Mouse (Mus musculus) hindbrain, postnatal 0 days (tissue): ENCODE results near the gene Phf5a. TPM values are rescaled to one million over a fixed set of nuclear protein-coding genes. Genes with fewer than 3 reads are reported as not detected.

Source experiments
- ATAC-seq: fragments of 200-750 bp; cut with Nextera tagmentation; 2 replicates; pipeline ENCODE4 v1.8.0; 2017; ENCODE audit warnings: mild to moderate bottlenecking, moderate TSS enrichment, moderate library complexity
- DNase-seq: peaks from one replicate; pipeline ENCODE4 v3.0.0-alpha.2; 2015; ENCODE audit warnings: low spot score
- H3K27ac ChIP-seq: fragments of 300-500 bp; sonication (generic); 2 replicates; pipeline ENCODE4 v1.5.1; 2014; ENCODE audit warnings: mild to moderate bottlenecking
- H3K27me3 ChIP-seq: fragments of 300-500 bp; sonication (generic); 2 replicates; pipeline ENCODE4 v1.6.1; 2014; ENCODE audit warnings: low read length, mixed read lengths; ENCODE audit not compliant: insufficient read depth
- H3K36me3 ChIP-seq: fragments of 300-500 bp; sonication (generic); 2 replicates; pipeline ENCODE4 v1.6.1; 2014; ENCODE audit warnings: low read length, mixed read lengths; ENCODE audit not compliant: insufficient read depth
- H3K4me1 ChIP-seq: fragments of 300-500 bp; sonication (generic); 2 replicates; pipeline ENCODE4 v1.6.1; 2014; ENCODE audit warnings: antibody characterized with exemption, low read length, mixed read lengths; ENCODE audit not compliant: insufficient read depth
- H3K4me2 ChIP-seq: fragments of 300-500 bp; sonication (generic); 2 replicates; pipeline ENCODE4 v1.6.1; 2014; ENCODE audit warnings: low read depth, mild to moderate bottlenecking, low read length, moderate library complexity, mixed read lengths
- H3K4me3 ChIP-seq: fragments of 300-500 bp; sonication (generic); 2 replicates; pipeline ENCODE4 v1.5.1; 2014; ENCODE audit warnings: low read length
- H3K9ac ChIP-seq: fragments of 300-500 bp; sonication (generic); replicated peaks from 2 replicates; pipeline ENCODE4 v1.6.1; 2014; ENCODE audit warnings: mild to moderate bottlenecking, low read length, moderate library complexity, mixed read lengths
- H3K9me3 ChIP-seq: fragments of 300-500 bp; sonication (generic); 2 replicates; pipeline ENCODE4 v1.6.1; 2016; ENCODE audit warnings: low read length, mixed read lengths
- CTCF ChIP-seq: IDR thresholded peaks from 2 replicates; pipeline ENCODE4 v1.5.1; 2016; ENCODE audit warnings: antibody characterized with exemption, control low read depth, low read depth
- WGBS: fragments of 180-500 bp; shearing (Covaris S2); extraction: QIAGEN DNeasy Blood & Tissue Kit; methylation state at CpG from one replicate; pipeline ENCODE4 v1.1.7; 2014; 5-methylcytosine and 5-hydroxymethylcytosine counted together
- polyA plus RNA-seq: library from polyadenylated mRNA; unstranded; fragments of >200 nt; fragmentation: Nextera tagmentation; extraction: Ambion mirVana; gene quantifications from 2 replicates; pipeline ENCODE4 v1.2.1, GENCODE M21; 2015
- total RNA-seq: library from RNA; depleted of rRNA; stranded (reverse); fragments of >200 nt; gene quantifications from 2 replicates; pipeline ENCODE4 v1.2.3, GENCODE M21; 2014

The Phf5a gene
- total and polyA plus RNA-seq, 2 experiments from 2014 or later, result 29.7 to 110 TPM

DNA sequence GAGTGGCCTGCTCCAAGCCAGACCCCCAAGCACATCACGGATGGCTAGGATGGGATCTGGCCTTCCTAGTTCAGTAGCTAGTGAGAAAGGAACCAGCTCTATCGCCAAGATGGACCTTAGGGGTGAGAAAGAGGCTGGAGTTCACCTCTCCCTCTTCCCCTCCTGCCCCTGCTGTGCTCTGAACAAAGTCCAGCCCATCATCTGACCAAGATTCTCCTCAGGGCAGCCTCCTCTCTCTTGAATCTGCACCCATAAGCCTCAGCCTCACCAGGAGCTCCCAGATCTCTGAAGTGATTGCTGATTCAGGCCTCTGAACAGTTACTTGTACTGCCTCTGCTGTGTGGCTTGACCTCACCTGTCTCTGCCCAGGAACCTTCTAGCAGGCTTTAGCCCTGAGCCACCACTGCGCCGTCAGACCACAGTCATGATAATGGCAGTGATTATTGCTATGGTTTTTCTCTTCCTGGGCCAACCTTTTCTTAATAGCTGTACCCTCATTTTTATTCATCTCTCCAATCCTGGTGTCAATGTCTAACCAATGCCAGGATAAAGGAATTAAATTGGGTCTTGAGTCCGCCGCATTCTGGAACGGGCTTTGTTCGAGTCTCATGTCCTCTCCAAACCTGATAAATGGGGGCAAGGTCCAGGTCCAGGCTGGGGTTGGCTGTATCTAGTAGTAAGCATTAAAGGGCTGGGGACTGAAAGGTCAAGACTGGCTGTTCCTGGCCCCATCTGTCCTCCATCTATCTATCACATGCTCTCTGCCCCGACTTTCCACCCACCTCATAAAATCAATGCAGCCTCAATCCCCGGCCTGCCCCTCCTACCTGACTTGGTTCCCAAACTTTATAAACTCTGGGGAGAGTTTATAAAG is 36.5 kb downstream of the Phf5a start:
- Histone ChIP-seq H3K4me1 (peaks cover 12% of the 10 kb centered on the region), H3K27me3 (no peaks in the 10 kb centered on the region), H3K4me2 (no peak overlapping the region), H3K4me3 (no peak overlapping the region), H3K9me3 (no peaks in the 10 kb centered on the region), H3K27ac (no peak overlapping the region), H3K9ac (no peak overlapping the region), H3K36me3 (no peaks in the 10 kb centered on the region)
- no peak for TF ChIP-seq CTCF
- 73% methylated on average over 10 of the region's 10 CpGs for WGBS
- DNase-seq (no peak), ATAC-seq (no peak)

DNA sequence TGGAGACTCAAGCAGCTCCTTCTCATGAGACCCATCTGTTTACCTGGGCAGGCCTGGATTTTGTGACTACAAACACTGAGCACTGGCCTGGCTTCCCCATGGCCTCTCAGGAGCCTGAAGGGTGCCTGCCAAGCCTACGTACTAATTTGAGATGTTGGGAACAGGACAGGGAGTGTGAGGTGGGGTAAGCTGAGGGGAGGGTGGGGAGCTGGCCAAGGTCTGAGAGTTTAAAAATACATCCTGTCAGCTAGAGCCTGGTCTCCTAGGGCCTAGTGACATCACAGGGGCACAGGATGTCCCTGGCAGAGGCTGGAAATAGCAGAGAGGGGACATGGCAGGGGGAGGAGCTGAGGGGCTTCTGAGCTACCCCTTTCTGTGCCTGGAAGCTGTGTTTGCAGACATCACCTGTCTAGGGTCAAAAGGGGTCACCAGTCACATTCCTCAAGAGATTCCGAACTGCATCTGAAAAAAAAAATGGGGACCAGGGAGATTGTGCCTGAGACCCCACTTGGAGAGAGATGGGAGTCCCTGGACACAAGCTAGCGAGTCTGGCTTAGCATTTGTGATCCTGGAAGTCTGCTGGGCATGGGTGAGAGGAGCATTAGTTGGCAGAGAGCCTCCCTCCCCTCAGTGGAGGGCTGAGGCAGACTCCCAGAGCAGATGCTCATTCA is 37.4 kb downstream of the Phf5a start:
- Histone ChIP-seq H3K27ac (no peak overlapping the region), H3K4me3 (no peak overlapping the region), H3K4me1 (peaks cover 12% of the 10 kb centered on the region), H3K36me3 (no peaks in the 10 kb centered on the region), H3K9ac (no peak overlapping the region), H3K4me2 (no peak overlapping the region), H3K27me3 (no peaks in the 10 kb centered on the region), H3K9me3 (no peaks in the 10 kb centered on the region)
- WGBS, result 48% methylated on average over 3 of the region's 3 CpGs
- TF ChIP-seq CTCF, result no peak
- ATAC-seq, result no peak
- no peak for DNase-seq

- Histone ChIP-seq H3K4me1 (peaks cover 10% of the 10 kb centered on the region), H3K9ac (no peak overlapping the region), H3K27me3 (no peaks in the 10 kb centered on the region), H3K36me3 (peaks cover 4% of the 10 kb centered on the region; the same call in 1 of the 2 replicates), H3K9me3 (no peaks in the 10 kb centered on the region), H3K4me3 (no peak overlapping the region), H3K4me2 (no peak overlapping the region), H3K27ac (no peak overlapping the region)
- ATAC-seq (no peak), DNase-seq (no peak)
- TF ChIP-seq CTCF, result no peak
- 79% methylated on average over 4 of the region's 4 CpGs for WGBS
Observed at GRCm38 (mm10) chr15:81833481-81833880, 38.2 kb downstream of the Phf5a start.

GRCm38 (mm10) chr15:81832219-81832618 is 39.5 kb downstream of the Phf5a start:
- Histone ChIP-seq H3K36me3 (peaks cover 5% of the 10 kb centered on the region; the same call in 1 of the 2 replicates), H3K4me3 (no peak overlapping the region), H3K9me3 (no peaks in the 10 kb centered on the region), H3K27me3 (no peaks in the 10 kb centered on the region), H3K9ac (no peak overlapping the region), H3K27ac (no peak overlapping the region), H3K4me2 (no peak overlapping the region), H3K4me1 (peaks cover 10% of the 10 kb centered on the region)
- no peak for TF ChIP-seq CTCF
- DNase-seq (no peak), ATAC-seq (no peak)
- WGBS, result 75% methylated on average over 3 of the region's 3 CpGs

GRCm38 (mm10) chr15:81831136-81831825 is 40.4 kb downstream of the Phf5a start:
- peaks cover 8% of the 10 kb centered on the region for H3K4me1 ChIP-seq
- H3K36me3 ChIP-seq, result peaks cover 5% of the 10 kb centered on the region; the same call in 1 of the 2 replicates
- peak; percentile 95 for DNase-seq
- no peaks in the 10 kb centered on the region for H3K27me3 ChIP-seq
- no peak overlapping the region for H3K4me3 ChIP-seq
- no peak overlapping the region; the same call in 1 of the 2 replicates for H3K4me2 ChIP-seq
- no peak overlapping the region for H3K9ac ChIP-seq
- 14% methylated on average over 24 of the region's 24 CpGs for WGBS
- no peaks in the 10 kb centered on the region for H3K9me3 ChIP-seq
- peak; percentile 89 for ATAC-seq
- TF ChIP-seq CTCF, result peak; percentile 98
- H3K27ac ChIP-seq, result 0 out of 2 replicates have a peak overlapping the region, but pooled peaks have one; percentile 27

DNA sequence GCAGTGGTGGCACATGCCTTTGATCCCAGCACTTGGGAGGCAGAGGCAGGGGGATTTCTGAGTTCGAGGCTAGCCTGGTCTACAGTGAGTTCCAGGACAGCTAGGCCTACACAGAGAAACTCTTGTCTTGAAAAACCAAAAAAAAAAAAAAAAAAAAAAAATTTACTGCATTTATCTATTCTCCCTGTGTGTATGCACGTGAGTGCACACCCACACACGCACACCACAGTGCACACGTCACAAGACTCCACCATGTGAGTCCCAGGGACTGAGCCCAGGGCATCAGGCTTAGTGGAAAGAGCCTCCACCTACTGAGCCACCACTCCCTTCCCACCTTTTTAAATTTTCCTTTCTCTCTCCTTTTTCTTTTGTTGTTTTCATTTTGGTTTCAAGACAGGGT is 41.2 kb downstream of the Phf5a start:
- ATAC-seq, result no peak
- WGBS, result 92% methylated on average over 4 of the region's 4 CpGs
- Histone ChIP-seq H3K27ac (no peak overlapping the region), H3K9me3 (no peaks in the 10 kb centered on the region), H3K27me3 (no peaks in the 10 kb centered on the region), H3K4me3 (no peak overlapping the region), H3K36me3 (peaks cover 13% of the 10 kb centered on the region; the same call in 1 of the 2 replicates), H3K4me2 (no peak overlapping the region), H3K9ac (no peak overlapping the region), H3K4me1 (peaks cover 5% of the 10 kb centered on the region; the same call in 1 of the 2 replicates)
- DNase-seq, result no peak
- TF ChIP-seq CTCF, result no peak
